Mouse (Mus musculus): Measurements from ENCODE around the gene Rhebl1.

Gene Rhebl1

DNA sequence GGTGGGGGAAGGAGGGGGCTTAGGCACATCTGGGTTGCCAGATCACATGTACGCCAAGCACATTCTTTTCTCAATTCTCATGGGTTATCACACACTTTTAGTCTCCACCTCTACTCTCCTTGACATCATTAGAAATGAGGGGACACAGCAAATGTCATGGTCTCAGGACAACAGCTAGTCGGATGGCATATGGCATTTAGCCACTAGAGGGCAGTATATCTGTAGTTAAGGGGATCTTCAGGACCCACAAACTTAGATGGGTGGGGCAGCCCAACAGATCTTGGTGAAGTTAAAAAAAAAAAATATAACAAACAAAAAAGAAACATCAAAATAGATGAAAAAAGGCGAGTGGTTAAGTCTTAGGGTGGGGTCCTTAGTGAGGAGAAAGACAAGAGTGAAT is 17.0 kb downstream of the Rhebl1 start:
- in situ Hi-C loops (cut with MboI; ENCODE audit: low sequenced_read_pairs) = no loop called here

DNA sequence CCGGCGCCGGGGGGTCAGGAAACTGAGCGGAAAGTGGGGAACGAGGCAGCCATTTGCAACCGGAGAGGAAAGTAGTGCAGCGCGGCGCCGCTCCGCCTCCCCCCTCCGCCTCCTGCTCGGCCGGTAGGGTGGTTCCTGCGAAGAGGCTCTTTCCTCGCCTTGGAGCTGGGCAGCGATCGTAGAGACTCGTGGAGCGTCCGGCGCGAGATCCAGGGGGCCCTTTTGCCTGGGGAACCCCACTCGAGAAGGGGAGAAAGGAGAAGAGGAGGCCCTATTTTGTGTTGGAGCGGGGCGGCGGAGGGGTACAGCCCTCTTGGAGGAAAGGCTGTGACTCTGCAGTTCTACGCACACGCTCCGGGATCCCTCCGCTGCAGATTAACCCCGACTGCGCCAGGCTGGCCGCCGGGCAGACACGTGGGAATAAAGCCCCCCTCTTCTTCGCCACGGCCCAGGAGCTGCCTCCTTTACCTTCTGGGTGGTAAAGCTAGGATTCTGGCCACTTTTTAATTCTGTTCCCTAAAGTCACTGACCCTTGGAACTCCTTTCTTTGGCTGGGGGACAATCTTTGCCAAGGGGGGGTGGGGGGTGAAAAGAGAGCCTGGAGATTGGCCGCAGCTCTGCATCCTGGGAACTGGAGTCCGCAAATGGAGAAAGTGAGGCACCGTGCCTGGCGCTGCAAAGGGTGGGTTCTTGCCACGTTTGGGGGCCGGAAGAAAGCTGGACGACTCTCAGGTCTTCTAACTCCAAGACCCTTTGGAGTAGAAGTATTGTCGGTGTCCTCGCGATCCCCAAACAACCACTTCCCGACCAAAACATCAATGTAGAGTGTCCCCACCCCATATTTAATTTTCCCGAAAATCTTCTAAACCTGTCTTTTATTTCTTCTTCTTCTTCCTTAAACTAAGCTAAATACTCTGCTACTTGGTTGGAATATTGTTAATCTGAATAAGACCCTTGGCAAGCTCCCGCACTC is 22.1 kb downstream of the Rhebl1 start:
- in situ Hi-C loops (cut with MboI; ENCODE audit: low sequenced_read_pairs) = no loop called here

DNA sequence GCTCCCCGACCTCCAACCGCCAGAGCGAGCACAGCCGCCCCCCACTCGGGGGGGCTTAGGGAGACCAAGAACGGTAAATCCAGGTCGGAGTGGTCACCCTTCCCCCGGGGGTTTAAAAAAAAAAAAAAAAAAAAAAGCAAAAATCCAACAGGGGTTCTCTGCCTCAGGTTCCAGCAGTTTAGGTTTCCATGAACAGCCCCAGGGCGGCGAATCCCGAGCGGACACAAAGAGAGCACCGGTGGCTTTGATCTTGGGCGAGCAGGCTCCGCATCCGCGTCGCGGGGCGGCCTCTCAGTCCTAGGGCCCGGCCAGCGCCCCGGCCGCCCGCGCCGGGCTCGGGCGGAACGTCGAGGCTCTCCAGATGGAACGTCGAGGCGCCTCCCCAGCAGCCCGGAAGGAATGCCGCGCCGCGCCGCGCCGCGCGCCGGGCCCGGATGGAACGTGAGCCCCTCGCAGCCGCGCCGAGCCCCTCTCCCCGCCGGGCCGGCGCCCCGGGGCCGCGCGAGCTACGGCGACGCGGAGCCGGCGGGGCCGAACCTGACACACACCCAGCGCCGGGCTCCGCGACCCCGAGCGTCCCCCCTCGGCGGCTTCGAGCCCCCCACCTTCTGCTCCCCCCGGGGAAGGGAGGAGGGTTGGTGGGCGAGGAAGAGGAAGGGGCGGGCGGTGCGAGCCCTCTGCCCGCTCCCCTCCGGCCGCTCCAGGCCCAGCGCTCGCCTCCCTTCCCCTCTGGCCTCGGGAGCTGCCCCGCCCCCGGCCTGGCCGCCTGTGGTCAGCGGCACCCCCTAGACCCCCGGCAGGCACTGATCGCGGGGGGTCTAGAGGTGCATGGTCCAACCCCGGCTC is 23.0 kb downstream of the Rhebl1 start, which contains the start of gene Kmt2d:
Gene Kmt2d (minus strand): TSS at position 135 of the 846 bp plus-strand sequence.
- in situ Hi-C loops (cut with MboI; ENCODE audit: low sequenced_read_pairs) = no loop called here

DNA sequence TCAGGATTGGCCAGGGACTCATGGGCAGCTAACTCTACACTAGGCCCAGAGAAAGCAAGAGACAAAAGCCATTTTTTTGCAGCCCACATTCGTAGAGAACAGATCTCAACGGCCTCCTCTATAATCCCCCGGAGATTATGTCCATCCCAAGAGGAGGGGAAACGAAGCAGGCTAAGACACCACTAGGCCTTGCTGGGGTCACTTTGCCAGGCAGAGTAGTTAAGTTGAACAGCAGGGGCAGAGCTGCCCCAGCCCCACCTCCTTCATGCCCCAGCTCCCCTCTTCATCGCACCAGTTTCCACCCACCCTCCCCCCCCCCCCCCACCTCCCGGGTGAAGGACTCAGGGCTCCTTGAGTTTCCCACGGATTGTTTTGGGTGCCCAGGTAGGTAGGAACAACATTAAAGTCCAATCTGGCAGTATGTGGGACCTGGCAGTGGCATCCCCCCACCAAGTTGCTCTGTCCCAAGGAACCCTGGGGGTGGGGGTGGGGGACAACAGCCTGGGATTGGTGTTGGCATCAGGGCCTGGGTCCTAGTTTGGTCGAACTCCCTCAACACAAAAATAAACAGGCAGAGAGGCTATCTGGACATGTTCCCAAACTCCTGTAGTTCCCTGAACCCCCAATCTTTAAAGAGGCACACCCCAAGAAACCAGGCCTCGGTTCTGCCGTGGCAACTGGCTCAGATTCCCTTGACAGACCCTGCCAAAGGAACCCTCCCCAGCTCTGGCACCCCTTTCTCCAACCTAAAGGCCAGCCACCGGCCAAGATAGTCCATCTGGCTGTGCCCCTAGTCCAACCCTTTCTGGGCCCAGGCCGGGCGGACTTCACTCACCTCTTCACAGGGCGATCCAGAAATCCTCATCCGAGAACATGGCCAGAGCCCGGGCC is 23.9 kb downstream of the Rhebl1 start:
- in situ Hi-C loops (cut with MboI; ENCODE audit: low sequenced_read_pairs) = no loop called here

DNA sequence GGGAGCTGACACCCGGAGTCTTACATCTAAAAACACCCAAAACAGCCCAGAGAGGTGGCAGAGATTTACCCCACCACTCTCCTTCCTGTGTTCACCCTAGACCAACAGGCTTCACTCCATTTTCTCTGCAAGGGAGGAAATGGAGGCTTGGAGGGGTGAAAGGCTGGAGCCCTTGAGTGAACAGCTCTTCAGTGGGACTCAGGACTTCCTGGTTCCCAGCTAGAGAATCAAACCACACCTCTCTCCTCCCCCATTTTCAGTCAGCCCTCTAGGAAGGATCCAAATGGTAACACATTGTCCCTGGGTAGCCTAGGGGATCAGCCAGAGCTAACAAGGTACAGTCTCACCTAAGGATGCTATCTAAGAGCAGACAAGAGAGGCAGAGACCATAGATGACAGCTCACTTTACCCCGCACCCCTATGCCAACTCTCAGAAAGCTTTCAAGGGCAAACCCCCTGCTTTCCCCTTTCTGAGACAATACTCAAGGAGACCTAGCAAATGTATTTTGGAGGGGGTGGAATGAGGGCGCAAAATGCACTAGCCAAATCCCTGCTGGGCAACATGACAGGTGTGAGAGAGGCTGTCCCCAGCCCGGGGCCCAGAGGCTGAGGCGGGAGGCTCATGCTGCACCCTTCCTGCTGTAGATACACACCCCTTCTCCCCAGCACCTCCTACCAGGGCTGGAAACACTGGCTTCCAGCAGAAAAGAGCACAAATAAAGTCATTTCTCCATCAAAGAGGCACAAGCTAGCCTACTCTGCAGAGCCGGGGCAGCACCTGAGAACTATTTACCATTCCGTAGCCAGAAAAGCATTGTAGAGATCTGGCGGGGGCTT is 24.8 kb downstream of the Rhebl1 start:
- in situ Hi-C loops (cut with MboI; ENCODE audit: low sequenced_read_pairs) = no loop called here

DNA sequence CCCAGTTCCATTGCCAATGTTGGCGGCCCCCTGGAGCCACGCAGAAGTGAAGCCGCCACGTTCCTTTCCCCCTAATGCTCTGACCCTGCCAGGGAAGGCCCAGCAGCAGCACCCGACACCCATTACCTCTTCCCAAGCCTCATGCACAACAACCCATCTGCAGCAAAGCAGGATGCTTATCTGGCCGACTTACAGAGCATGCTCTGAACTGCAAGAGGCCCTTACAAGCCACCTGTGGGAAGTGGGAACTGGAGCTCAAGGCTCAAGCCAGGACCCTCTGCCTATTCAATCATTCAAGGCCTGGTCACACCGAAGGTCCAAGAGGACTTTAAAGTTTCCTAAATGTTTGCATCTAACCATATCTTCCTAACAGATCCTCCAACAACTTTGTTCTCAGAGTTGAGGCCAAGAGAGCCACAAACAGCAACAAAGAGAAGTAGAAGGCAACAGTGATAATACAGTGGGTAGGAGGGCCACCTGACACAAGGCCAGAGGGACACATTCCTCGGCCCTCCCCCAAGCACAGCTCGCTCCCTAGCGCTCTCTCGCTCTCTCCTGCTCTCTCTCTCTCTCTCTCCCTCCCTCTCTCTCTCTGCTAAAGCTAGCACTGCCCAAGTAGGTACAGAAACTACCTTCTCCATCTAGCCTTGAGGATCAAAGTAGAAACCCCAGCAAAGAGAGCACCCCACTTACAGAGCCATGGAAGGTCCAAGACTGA is 25.8 kb downstream of the Rhebl1 start:
- in situ Hi-C loops (cut with MboI; ENCODE audit: low sequenced_read_pairs) = no loop called here

DNA sequence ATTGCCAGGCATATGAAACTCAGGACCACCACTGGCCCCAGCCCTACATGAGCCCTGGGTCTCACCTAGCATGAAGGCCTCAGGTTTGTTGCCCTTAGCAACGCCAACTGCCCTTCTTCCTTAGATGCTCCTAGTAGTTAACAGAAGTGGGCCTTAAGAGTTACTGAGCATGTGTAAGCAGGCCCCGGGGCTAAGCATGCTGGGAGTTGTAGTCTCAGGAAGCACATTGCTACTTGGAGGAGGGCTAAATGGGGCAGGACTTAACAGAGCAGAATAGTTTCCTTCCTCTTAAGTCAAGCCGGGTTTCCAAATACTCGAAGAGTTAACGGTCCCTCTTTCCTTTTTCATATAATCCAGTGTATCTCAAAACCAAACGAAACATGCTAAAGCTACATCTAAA is 27.0 kb downstream of the Rhebl1 start:
- in situ Hi-C loops (cut with MboI; ENCODE audit: low sequenced_read_pairs) = no loop called here

DNA sequence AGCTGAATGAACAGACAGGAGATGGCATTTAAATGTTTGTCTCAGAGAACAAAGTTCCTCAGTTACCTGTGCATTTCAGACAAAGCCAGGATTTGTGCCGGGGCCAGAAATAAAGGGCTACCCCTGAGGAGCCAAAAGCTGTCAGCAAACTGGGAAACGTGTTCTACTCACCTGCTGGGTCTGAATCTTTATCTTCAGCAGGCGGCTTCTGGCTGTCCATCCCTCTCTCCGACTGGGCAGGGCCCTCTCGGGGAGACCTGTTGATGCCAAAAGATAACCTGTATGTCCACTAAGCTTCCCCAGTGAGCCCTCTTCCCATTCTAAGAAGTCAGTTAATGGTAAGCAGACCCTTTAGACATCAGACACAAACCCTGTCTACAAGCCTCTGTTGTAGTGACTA is 27.8 kb downstream of the Rhebl1 start:
- in situ Hi-C loops (cut with MboI; ENCODE audit: low sequenced_read_pairs) = no loop called here

DNA sequence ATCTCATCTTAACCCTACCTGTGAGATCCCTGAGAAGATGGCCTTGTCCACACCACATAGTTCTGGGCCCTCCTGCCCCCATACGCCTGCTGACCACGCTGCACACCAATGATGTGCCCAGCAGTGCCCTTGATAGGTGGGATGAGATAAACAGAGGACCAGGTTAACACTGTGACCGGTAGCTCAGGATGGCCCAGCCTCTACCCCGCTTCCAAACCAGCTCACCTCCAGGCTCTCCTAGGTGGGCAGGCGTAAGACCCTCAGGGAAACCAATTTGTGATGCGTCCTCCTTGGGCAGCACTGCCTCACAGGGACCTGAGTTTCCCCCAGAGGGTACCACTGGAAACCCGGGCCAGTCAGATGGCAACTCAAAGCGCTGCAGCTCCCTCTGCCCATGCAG is 28.6 kb downstream of the Rhebl1 start:
- in situ Hi-C loops (cut with MboI; ENCODE audit: low sequenced_read_pairs) = no loop called here

DNA sequence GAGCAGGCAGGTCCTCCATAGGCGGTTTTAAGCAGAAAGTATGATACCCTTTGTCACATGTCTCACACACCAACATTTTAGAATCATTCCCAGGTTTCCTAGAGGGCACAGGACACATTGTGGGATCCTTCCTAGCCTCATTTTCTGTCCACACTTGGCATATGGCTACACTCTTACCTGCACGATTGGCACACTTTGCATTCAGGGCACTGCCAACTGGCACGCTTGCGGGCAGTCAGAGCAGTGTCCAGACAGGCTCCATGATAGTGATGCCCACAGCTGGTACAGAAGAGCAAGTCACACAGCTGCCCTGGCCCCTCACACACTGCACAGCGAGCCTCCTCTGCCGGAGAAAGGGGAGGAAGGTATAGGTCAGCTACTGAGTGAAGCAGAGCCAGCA is 29.4 kb downstream of the Rhebl1 start:
- in situ Hi-C loops (cut with MboI; ENCODE audit: low sequenced_read_pairs) = no loop called here

DNA sequence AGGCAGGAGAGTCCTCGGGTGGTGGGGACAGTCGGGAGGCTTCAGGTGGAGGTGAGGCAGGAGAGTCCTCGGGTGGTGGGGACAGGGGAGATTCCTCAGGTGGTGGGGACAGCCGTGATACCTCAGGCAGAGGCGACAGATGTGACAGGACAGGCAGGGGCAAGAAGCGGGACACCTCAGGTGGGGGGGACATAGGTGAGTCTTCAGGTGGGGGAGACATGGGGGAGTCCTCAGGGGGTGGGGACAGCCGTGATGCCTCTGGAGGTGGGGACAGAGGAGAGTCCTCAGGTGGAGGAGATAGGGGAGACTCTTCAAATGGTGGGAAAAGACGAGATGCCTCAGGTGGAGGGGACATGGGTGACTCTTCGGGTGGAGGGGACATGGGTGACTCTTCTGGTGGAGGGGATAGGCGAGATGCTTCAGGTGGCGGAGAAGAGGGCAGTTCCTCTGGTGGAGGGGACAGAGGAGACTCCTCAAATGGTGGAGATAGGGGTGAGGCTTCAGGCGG is 30.8 kb downstream of the Rhebl1 start:
- in situ Hi-C loops (cut with MboI; ENCODE audit: low sequenced_read_pairs) = no loop called here

DNA sequence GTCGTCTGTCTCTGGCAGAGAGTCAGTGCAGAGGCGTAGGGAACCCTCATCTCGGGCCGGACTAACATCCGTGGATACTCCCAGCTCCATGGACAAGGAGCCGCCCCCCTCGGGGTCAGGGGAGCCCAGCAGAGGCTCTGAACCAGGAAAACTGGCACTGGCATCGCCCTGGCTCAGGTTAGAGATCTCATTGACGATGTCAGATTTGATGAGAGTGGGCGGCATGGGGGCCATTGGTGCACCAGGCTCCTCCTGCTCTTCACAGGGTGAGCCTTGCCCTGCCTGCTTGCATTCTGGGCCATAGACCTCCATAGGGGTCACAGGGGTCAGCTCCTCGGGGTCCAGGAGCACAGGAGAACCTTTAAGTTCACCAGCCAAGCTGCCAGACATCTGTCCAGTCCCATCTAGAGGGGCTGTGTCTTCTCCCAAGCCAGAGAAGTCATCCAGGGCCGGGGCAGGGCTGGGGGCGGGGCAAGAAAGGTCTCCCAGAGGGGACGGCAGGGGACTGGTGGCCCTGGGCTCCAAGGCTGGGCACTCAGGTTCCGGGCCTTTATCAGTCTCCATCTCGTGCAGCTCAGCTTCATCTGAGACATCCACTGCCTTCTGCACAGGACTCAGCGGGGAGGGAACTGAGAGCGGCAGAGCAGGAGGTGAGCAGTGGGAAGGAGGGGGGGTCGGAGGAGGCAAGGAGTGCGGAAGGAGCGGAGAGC is 32.5 kb downstream of the Rhebl1 start:
- in situ Hi-C loops (cut with MboI; ENCODE audit: low sequenced_read_pairs) = no loop called here

DNA sequence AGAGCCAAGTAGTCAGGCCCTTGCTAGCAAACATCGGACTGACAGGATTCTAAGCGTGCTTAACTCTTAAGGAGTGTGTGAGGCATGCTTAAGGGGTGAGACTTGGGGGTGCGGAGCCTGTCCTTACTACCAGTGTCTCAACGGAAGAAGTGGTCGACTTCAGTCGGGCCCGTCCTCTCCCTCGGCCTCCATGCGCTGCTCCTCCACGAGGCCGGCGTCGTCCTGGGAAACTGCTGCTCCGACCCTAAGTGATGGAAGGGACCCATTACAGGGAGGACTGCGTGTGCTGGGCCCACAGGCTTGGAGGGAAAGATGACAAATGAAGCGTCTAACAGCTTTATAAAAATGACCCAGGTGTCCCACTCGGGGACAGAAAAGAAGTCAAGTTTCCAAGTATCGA is 33.4 kb downstream of the Rhebl1 start:
- in situ Hi-C loops (cut with MboI; ENCODE audit: low sequenced_read_pairs) = no loop called here

DNA sequence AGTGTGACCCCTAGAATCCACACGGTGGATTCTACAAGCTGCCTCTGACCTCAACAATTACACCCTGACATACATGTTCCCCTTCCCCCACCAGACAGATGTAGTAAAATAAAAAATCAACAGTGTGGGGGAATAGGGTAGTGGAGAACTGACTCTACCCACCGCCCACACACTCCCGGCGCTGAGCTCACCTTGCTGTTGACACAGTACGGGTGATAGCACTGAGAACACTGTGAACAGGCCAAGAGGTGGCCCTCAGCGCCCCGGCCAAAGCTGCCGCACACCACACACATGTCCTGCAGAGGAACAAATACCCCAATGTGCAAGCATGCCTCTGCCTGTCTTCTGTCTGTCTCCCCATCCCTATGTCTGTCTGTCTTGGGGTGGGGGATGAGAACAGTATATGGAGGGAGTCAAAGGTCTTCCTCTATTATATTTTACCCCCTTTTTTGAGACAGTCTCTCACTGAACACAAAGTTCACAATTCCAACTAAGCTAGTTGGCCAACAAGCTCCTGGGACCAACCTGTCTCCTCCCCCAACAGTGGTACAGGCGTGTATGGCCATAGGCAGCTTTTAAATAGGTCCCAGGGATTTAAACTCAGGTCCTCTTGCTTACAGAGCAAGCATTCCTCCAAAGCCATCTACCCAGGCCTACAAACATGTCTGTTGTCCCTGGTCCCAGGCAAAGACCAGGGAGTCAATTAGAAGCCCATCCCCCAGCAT is 34.9 kb downstream of the Rhebl1 start:
- in situ Hi-C loops (cut with MboI; ENCODE audit: low sequenced_read_pairs) = no loop called here

DNA sequence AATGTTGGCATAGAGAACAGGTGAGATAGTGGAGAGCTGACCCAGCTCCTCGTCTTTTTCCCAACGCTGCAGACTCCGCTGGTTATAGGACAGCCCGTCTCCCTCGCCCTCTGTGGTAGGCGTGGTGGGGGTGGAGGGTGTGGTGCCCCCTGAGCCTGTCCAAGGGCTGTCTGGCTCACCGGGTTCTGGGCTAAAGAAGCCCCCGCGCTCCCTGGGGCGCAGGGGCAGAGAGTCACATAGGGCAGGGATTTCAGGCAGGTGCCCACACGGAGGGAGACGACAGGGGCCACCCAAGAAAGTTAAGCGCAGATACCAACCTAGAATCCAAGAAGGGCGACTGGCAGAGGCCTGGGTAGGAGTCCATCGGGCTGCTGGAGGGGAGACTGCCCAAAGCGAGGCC is 40.1 kb downstream of the Rhebl1 start:
- in situ Hi-C loops (cut with MboI; ENCODE audit: low sequenced_read_pairs) = no loop called here

DNA sequence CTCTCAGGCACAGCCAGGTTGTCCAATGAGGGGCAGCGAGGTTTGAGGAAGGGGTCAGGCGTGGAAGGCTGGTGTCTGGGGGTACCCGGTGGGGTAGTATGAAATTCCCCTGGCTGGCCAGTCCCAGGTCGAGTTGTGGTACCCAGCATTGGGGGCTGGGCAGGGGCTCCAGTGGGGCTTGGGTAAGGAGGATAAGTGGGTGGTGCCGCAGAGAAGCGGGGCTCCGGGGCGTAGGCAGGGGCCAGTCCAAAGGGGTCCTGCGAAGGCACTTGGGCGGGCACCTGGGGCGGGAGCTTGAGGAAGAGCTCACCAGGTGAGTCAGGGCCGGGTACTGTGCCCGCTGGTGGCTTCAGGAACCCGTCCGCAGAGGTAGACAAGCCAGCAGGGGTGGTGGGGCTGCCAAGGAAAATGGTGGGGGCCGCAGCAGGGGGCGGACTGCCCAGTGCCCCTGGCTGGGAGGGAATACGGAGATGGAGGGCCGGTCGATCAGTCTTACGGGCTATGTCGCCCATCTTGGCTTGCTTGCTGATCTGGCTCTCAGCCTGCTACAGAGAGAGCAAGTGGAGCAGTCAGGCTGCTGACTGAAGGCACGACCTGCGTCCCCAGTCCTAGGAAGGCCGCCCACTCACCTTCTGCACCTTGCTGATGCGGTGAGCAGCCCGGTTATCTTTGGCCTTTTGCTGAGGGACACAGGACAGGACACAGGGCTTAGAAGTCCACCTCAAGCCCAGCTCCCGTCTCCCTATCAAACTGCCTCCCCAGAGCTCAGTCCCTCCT is 41.0 kb downstream of the Rhebl1 start:
- in situ Hi-C loops (cut with MboI; ENCODE audit: low sequenced_read_pairs) = no loop called here

DNA sequence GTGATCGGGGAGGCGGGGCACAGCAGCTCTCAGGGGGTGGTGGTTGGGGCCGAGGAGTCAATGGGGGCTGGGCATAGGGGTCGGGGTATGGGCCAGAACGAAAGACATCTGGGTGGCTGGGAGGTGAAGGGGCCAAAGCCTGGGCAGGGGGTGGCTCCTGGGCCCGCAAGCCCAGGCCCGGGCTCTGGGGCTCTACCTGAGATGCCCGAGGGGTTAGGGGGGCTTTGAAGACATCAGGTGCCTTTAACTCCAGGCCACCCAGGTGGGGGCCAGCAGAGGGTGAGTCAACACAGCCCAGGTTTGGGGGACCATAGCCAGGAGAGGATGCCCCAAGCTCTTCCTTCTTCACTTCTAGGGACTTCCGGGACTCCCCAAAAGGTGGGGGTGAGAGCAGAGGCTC is 41.6 kb downstream of the Rhebl1 start:
- in situ Hi-C loops (cut with MboI; ENCODE audit: low sequenced_read_pairs) = no loop called here
